Mouse (Mus musculus) heart, postnatal 0 days (tissue): ENCODE measurements around the gene Fmo1. TPM values are rescaled to one million over a fixed set of nuclear protein-coding genes. Genes with fewer than 3 reads are reported as not detected.
"Not testable (repeated sequence)": the region's sequence is repeated elsewhere in the genome, so short reads cannot be mapped to it uniquely, and the experiment has no call there.

Experiments
- ATAC-seq: fragments of 200-750 bp; cut with Nextera tagmentation; 2 replicates; pipeline ENCODE4 v1.8.0; 2017; ENCODE audit warnings: low read depth, moderate number of reproducible peaks, moderate library complexity; ENCODE audit not compliant: insufficient read depth
- DNase-seq: peaks from one replicate; pipeline ENCODE4 v3.0.0-alpha.2; 2016; ENCODE audit warnings: low spot score
- H3K27ac ChIP-seq: fragments of 300-500 bp; sonication (generic); 2 replicates; pipeline ENCODE4 v1.5.1; 2014; ENCODE audit warnings: low read depth, mild to moderate bottlenecking
- H3K27me3 ChIP-seq: fragments of 300-500 bp; sonication (generic); 2 replicates; pipeline ENCODE4 v1.6.1; 2014; ENCODE audit warnings: low read length, mixed read lengths; ENCODE audit not compliant: control insufficient read depth, insufficient read depth
- H3K36me3 ChIP-seq: fragments of 300-500 bp; sonication (generic); replicated peaks from 2 replicates; pipeline ENCODE4 v1.6.1; 2014; ENCODE audit warnings: low read length, mixed read lengths; ENCODE audit not compliant: control insufficient read depth, insufficient read depth
- H3K4me1 ChIP-seq: fragments of 300-500 bp; sonication (generic); 2 replicates; pipeline ENCODE4 v1.6.1; 2014; ENCODE audit warnings: antibody characterized with exemption; ENCODE audit not compliant: control insufficient read depth, insufficient read depth
- H3K4me2 ChIP-seq: fragments of 300-500 bp; sonication (generic); 2 replicates; pipeline ENCODE4 v1.6.1; 2014; ENCODE audit warnings: low read depth, mild to moderate bottlenecking, low read length, moderate library complexity
- H3K4me3 ChIP-seq: fragments of 300-500 bp; sonication (generic); 2 replicates; pipeline ENCODE4 v1.5.1; 2014; ENCODE audit warnings: low read depth, low read length
- H3K9ac ChIP-seq: fragments of 300-500 bp; sonication (generic); replicated peaks from 2 replicates; pipeline ENCODE4 v1.6.1; 2014; ENCODE audit warnings: low read depth, low read length, mixed read lengths
- H3K9me3 ChIP-seq: fragments of 300-500 bp; sonication (generic); replicated peaks from 2 replicates; pipeline ENCODE4 v1.6.1; 2016; ENCODE audit warnings: low read length; ENCODE audit not compliant: control insufficient read depth
- CTCF ChIP-seq: IDR thresholded peaks from 2 replicates; pipeline ENCODE4 v1.5.1; 2016; ENCODE audit warnings: antibody characterized with exemption, control low read depth, low read depth
- EP300 ChIP-seq: IDR thresholded peaks from 2 replicates; pipeline ENCODE4 v1.6.1; 2016; ENCODE audit warnings: antibody characterized with exemption, low read depth
- WGBS: fragments of 180-500 bp; shearing (Covaris S2); extraction: QIAGEN DNeasy Blood & Tissue Kit; methylation state at CpG from one replicate; pipeline ENCODE4 v1.1.7; 2014; 5-methylcytosine and 5-hydroxymethylcytosine counted together
- polyA plus RNA-seq: library from polyadenylated mRNA; unstranded; fragments of >200 nt; fragmentation: Nextera tagmentation; extraction: Ambion mirVana; gene quantifications from 2 replicates; pipeline ENCODE4 v1.2.1, GENCODE M21; 2015
- total RNA-seq: library from RNA; depleted of rRNA; stranded (reverse); fragments of >200 nt; gene quantifications from 2 replicates; pipeline ENCODE4 v1.2.3, GENCODE M21; 2014; ENCODE audit warnings: low replicate concordance; rRNA removed

The Fmo1 gene
- total and polyA plus RNA-seq, 2 experiments from 2014 or later, result 12.8 to 37.3 TPM

GRCm38 (mm10) chr1:162783669-162784248 is 82.7 kb downstream of the Fmo1 start:
- TF ChIP-seq CTCF (no peak), EP300 (no peak)
- DNase-seq (no peak), ATAC-seq (no peak)
- Histone ChIP-seq H3K27me3 (no peaks in the 10 kb centered on the region), H3K9me3 (no peaks in the 10 kb centered on the region), H3K4me3 (no peak overlapping the region), H3K27ac (no peak overlapping the region), H3K36me3 (no peaks in the 10 kb centered on the region), H3K4me1 (no peaks in the 10 kb centered on the region), H3K4me2 (no peak overlapping the region), H3K9ac (no peak overlapping the region)
- 70% methylated on average over 7 of the region's 7 CpGs for WGBS

- not testable (repeated sequence) for H3K27ac ChIP-seq, DNase-seq, H3K4me2 ChIP-seq, H3K36me3 ChIP-seq, H3K4me1 ChIP-seq, H3K9ac ChIP-seq, H3K9me3 ChIP-seq, ATAC-seq, H3K27me3 ChIP-seq, H3K4me3 ChIP-seq
- WGBS, result 86% methylated on average over 2 of the region's 2 CpGs
Measured at GRCm38 (mm10) chr1:162781035-162781434, 85.4 kb downstream of the Fmo1 start.

Other genes with a start within 250 kb of the Fmo1 start
- gene Myoc, start 227.5 kb downstream of the Fmo1 start, total RNA-seq, result 0.46 TPM in 1 of 2 replicates, not detected in the other
- not detected in 2 replicates for gene Myoc, start 227.5 kb downstream of the Fmo1 start, polyA plus RNA-seq
- gene Myocos, start 208.4 kb downstream of the Fmo1 start, total RNA-seq, result not detected in 2 replicates
- gene Myocos, start 208.4 kb downstream of the Fmo1 start, polyA plus RNA-seq, result not detected in 2 replicates
- 35.7 and 54.6 TPM in 2 replicates for gene Prrc2c, start 126.1 kb downstream of the Fmo1 start, total RNA-seq
- 55.9 and 56.5 TPM in 2 replicates for gene Prrc2c, start 126.1 kb downstream of the Fmo1 start, polyA plus RNA-seq
- 1.3 and 3.1 TPM in 2 replicates for gene Fmo4, start 52.6 kb downstream of the Fmo1 start, total RNA-seq
- gene Fmo4, start 52.6 kb downstream of the Fmo1 start, polyA plus RNA-seq, result 0.20 and 0.32 TPM in 2 replicates
- gene Fmo2, start 32.1 kb upstream of the Fmo1 start, total RNA-seq, result 2.5 and 4.5 TPM in 2 replicates
- gene Fmo2, start 32.1 kb upstream of the Fmo1 start, polyA plus RNA-seq, result 4.9 and 7.3 TPM in 2 replicates
- not detected in 2 replicates for gene Fmo6, start 70.9 kb upstream of the Fmo1 start, total RNA-seq
- gene Fmo6, start 70.9 kb upstream of the Fmo1 start, polyA plus RNA-seq, result not detected in 2 replicates
- not detected in 2 replicates for gene Fmo3, start 117.9 kb upstream of the Fmo1 start, total RNA-seq
- not detected in 2 replicates for gene Fmo3, start 117.9 kb upstream of the Fmo1 start, polyA plus RNA-seq
- gene Mroh9, start 219.1 kb upstream of the Fmo1 start, total RNA-seq, result not detected in 2 replicates
- gene Mroh9, start 219.1 kb upstream of the Fmo1 start, polyA plus RNA-seq, result not detected in 2 replicates